Comparison of ENCODE assay signal across 29 mouse cellular contexts in genomic region chr13:3872832-3873231, GRCm38 (mm10). TPM values are rescaled to one million over a fixed set of nuclear protein-coding genes. Genes with fewer than 3 reads are reported as not detected.
DNase-seq lines count a peak whose midpoint lies in the region; ATAC-seq and TF ChIP-seq lines count a peak whose summit lies in the region.
"Had no signal": no experiment of that assay in that cellular context is flagged by ENCODE, and none has a peak within 500 bp of the region (broad histone marks: within the 10 kb centered on the region; RNA-seq: fewer than 3 reads in every experiment).

No protein-coding gene starts in this region.

- DNase-seq in heart, adult 11 months: peak; percentile 79
- no peak for DNase-seq in heart, postnatal 25 days (ENCODE audit: low spot score)
- no peak for DNase-seq in liver, postnatal 0 days
- DNase-seq: adrenal gland, adult 8-10 months; adrenal gland, postnatal 14 days; adrenal gland, postnatal 36 days; B cell, adult 2 months; cerebellum, adult 11-12 months; cerebellum, adult 2 months; cerebellum, adult 9-10 months; cerebellum, postnatal 10 days; cerebellum, postnatal 25 days had no signal

- TF ChIP-seq EP300 in liver, postnatal 0 days (IDR thresholded peaks at IDR 0.05; ENCODE audit: low read depth): no peak

- H3K4me3 ChIP-seq in liver, embryonic 12.5 days: no peak overlapping the region
- H3K4me3 ChIP-seq in liver, postnatal 0 days (ENCODE audit: low read depth, low read length): no peak overlapping the region
- no peak overlapping the region for H3K4me3 ChIP-seq in liver, embryonic 15.5 days (replicated peaks)
- H3K4me3 ChIP-seq: embryonic facial prominence, embryonic 10.5 days; embryonic facial prominence, embryonic 12.5 days; erythroblast, embryonic 14.5 days; forebrain, embryonic 10.5 days; forebrain, embryonic 12.5 days had no signal

- H3K9ac ChIP-seq in liver, embryonic 12.5 days: no peak overlapping the region
- H3K9ac ChIP-seq in liver, postnatal 0 days (replicated peaks): no peak overlapping the region
- no peak overlapping the region for H3K9ac ChIP-seq in liver, embryonic 15.5 days
- H3K9ac ChIP-seq: embryonic facial prominence, embryonic 12.5 days; forebrain, embryonic 12.5 days had no signal

- H3K4me1 ChIP-seq in liver, embryonic 12.5 days: peaks cover 67% of the 10 kb centered on the region
- H3K4me1 ChIP-seq in liver, postnatal 0 days (ENCODE audit: insufficient read depth): peaks cover 11% of the 10 kb centered on the region
- H3K4me1 ChIP-seq in liver, embryonic 15.5 days (replicated peaks): peaks cover 65% of the 10 kb centered on the region
- H3K4me1 ChIP-seq: embryonic facial prominence, embryonic 12.5 days; forebrain, embryonic 10.5 days; forebrain, embryonic 12.5 days had no signal

- H3K27ac ChIP-seq in liver, embryonic 12.5 days: no peak overlapping the region
- no peak overlapping the region for H3K27ac ChIP-seq in liver, postnatal 0 days (ENCODE audit: low read depth)
- H3K27ac ChIP-seq in liver, embryonic 15.5 days (replicated peaks): no peak overlapping the region
- H3K27ac ChIP-seq: embryonic facial prominence, embryonic 10.5 days; embryonic facial prominence, embryonic 12.5 days; forebrain, embryonic 10.5 days; forebrain, embryonic 12.5 days had no signal

- H3K27me3 ChIP-seq in liver, embryonic 12.5 days (replicated peaks): no peaks in the 10 kb centered on the region
- H3K27me3 ChIP-seq in liver, postnatal 0 days (ENCODE audit: insufficient read depth, low read length): no peaks in the 10 kb centered on the region
- no peaks in the 10 kb centered on the region for H3K27me3 ChIP-seq in liver, embryonic 15.5 days
- H3K27me3 ChIP-seq: CH12.LX; embryonic facial prominence, embryonic 12.5 days; forebrain, embryonic 12.5 days; Patski had no signal

- ATAC-seq in liver, embryonic 12.5 days: peak; percentile 58; the same call in 1 of the 2 replicates
- no peak for ATAC-seq in liver, postnatal 0 days
- ATAC-seq in liver, embryonic 15.5 days (ENCODE audit: insufficient read depth): peak; percentile 43; the same call in 1 of the 2 replicates
- no peak for ATAC-seq in erythroblast, adult 5-6 weeks (replicated peaks; ENCODE audit: low FRiP score, poor library complexity, severe bottlenecking)
- ATAC-seq: activated CD4-positive, CD25-positive, alpha-beta regulatory T cell, adult 4 months; CD4-positive, CD25-positive, alpha-beta regulatory T cell, adult 4 months; forebrain, embryonic 14.5 days; forebrain, embryonic 16.5 days; Patski had no signal

- WGBS in liver, embryonic 12.5 days (ENCODE audit: insufficient replicate concordance): 77% methylated on average over 4 of the region's 4 CpGs
- WGBS in liver, postnatal 0 days (ENCODE audit: insufficient replicate concordance): 88% methylated on average over 4 of the region's 4 CpGs
- 79% methylated on average over 4 of the region's 4 CpGs for WGBS in liver, embryonic 15.5 days (ENCODE audit: insufficient replicate concordance)

- intact Hi-C loops in heart, postnatal 25 days (cut with DNase I): no loop called here

- H3K4me2 ChIP-seq in liver, embryonic 12.5 days: 0 out of 2 replicates have a peak overlapping the region, but pooled peaks have one; percentile 2
- H3K4me2 ChIP-seq in liver, postnatal 0 days (ENCODE audit: low read depth, low read length): no peak overlapping the region
- no peak overlapping the region for H3K4me2 ChIP-seq in liver, embryonic 15.5 days
- H3K4me2 ChIP-seq: embryonic facial prominence, embryonic 12.5 days; forebrain, embryonic 12.5 days had no signal

- H3K9me3 ChIP-seq in liver, embryonic 12.5 days (replicated peaks): no peaks in the 10 kb centered on the region
- no peaks in the 10 kb centered on the region for H3K9me3 ChIP-seq in liver, postnatal 0 days (ENCODE audit: low read length)
- H3K9me3 ChIP-seq in liver, embryonic 15.5 days (replicated peaks): no peaks in the 10 kb centered on the region
- H3K9me3 ChIP-seq: embryonic facial prominence, embryonic 10.5 days; embryonic facial prominence, embryonic 12.5 days; forebrain, embryonic 10.5 days; forebrain, embryonic 12.5 days; G1E had no signal

- no peak for TF ChIP-seq CTCF in liver, postnatal 0 days (IDR thresholded peaks at IDR 0.05; ENCODE audit: low read depth)

- no peaks in the 10 kb centered on the region for H3K36me3 ChIP-seq in liver, embryonic 12.5 days
- no peaks in the 10 kb centered on the region for H3K36me3 ChIP-seq in liver, postnatal 0 days (replicated peaks; ENCODE audit: insufficient read depth, low read length)
- H3K36me3 ChIP-seq in liver, embryonic 15.5 days (replicated peaks): no peaks in the 10 kb centered on the region
- H3K36me3 ChIP-seq: embryonic facial prominence, embryonic 10.5 days; embryonic facial prominence, embryonic 12.5 days; forebrain, embryonic 10.5 days; forebrain, embryonic 12.5 days; G1E had no signal

RNA-seq across cellular contexts. Expression of gene Calm5, which starts 18.9 kb away (rescaled TPM):
- total RNA-seq in heart, postnatal 25 days (2021): not detected
- not detected in 2 replicates for polyA plus RNA-seq in liver, embryonic 12.5 days (2016; fragmentation: Nextera tagmentation; extraction: Ambion mirVana)
- polyA plus RNA-seq in liver, postnatal 0 days (2015; fragmentation: Nextera tagmentation; extraction: Ambion mirVana): not detected in 2 replicates
- polyA plus RNA-seq in liver, embryonic 15.5 days (2015; fragmentation: Nextera tagmentation; extraction: Ambion mirVana): not detected in 2 replicates
- not detected in 2 replicates for total RNA-seq in erythroblast, adult 5-6 weeks (2015; ENCODE audit: low replicate concordance)
- total RNA-seq in erythroblast, adult 5-6 weeks (2017; ENCODE audit: low replicate concordance): not detected in 2 replicates
- total RNA-seq: adrenal gland, adult 18-20 months; adrenal gland, adult 8-10 months; adrenal gland, postnatal 14 days; adrenal gland, postnatal 36 days; CH12.LX; G1E had no signal
- polyA plus RNA-seq: activated CD4-positive, CD25-positive, alpha-beta regulatory T cell, adult 4 months; CD4-positive, CD25-positive, alpha-beta regulatory T cell, adult 4 months; cerebellum, adult 2 months; cortical plate, adult 2 months; embryonic facial prominence, embryonic 10.5 days; embryonic facial prominence, embryonic 12.5 days; erythroblast, embryonic 14.5 days; forebrain, embryonic 10.5 days; forebrain, embryonic 12.5 days; forebrain, embryonic 14.5 days; forebrain, embryonic 16.5 days; G1E; Patski had no signal

RNA-seq across cellular contexts. Expression of gene Calm4, which starts 35.3 kb away (rescaled TPM):
- not detected for total RNA-seq in heart, postnatal 25 days (2021)
- not detected in 2 replicates for polyA plus RNA-seq in liver, embryonic 12.5 days (2016; fragmentation: Nextera tagmentation; extraction: Ambion mirVana)
- not detected in 2 replicates for polyA plus RNA-seq in liver, postnatal 0 days (2015; fragmentation: Nextera tagmentation; extraction: Ambion mirVana)
- 0.43 TPM in 1 of 2 replicates, not detected in the other for polyA plus RNA-seq in liver, embryonic 15.5 days (2015; fragmentation: Nextera tagmentation; extraction: Ambion mirVana)
- total RNA-seq in erythroblast, adult 5-6 weeks (2015; ENCODE audit: low replicate concordance): not detected in 2 replicates
- total RNA-seq in erythroblast, adult 5-6 weeks (2017; ENCODE audit: low replicate concordance): not detected in 2 replicates
- total RNA-seq: adrenal gland, adult 18-20 months; adrenal gland, adult 8-10 months; adrenal gland, postnatal 14 days; adrenal gland, postnatal 36 days; CH12.LX; G1E had no signal
- polyA plus RNA-seq: activated CD4-positive, CD25-positive, alpha-beta regulatory T cell, adult 4 months; CD4-positive, CD25-positive, alpha-beta regulatory T cell, adult 4 months; cerebellum, adult 2 months; cortical plate, adult 2 months; embryonic facial prominence, embryonic 10.5 days; erythroblast, embryonic 14.5 days; forebrain, embryonic 10.5 days; forebrain, embryonic 12.5 days; forebrain, embryonic 14.5 days; forebrain, embryonic 16.5 days; G1E; Patski had no signal

RNA-seq across cellular contexts. Expression of gene Net1, which starts 45.2 kb away (rescaled TPM):
- total RNA-seq in heart, postnatal 25 days (2021): 10 to 100 TPM; 19.8 to 20.0 TPM
- polyA plus RNA-seq in liver, embryonic 12.5 days (2016; fragmentation: Nextera tagmentation; extraction: Ambion mirVana): 67.4 and 73.0 TPM in 2 replicates
- polyA plus RNA-seq in liver, postnatal 0 days (2015; fragmentation: Nextera tagmentation; extraction: Ambion mirVana): 44.9 and 46.5 TPM in 2 replicates
- 51.4 and 58.3 TPM in 2 replicates for polyA plus RNA-seq in liver, embryonic 15.5 days (2015; fragmentation: Nextera tagmentation; extraction: Ambion mirVana)
- 13.4 and 17.8 TPM in 2 replicates for total RNA-seq in erythroblast, adult 5-6 weeks (2015; ENCODE audit: low replicate concordance)
- 21.0 and 42.0 TPM in 2 replicates for total RNA-seq in erythroblast, adult 5-6 weeks (2017; ENCODE audit: low replicate concordance)

RNA-seq across cellular contexts. Expression of gene Tubal3, which starts 45.2 kb away (rescaled TPM):
- not detected for total RNA-seq in heart, postnatal 25 days (2021)
- not detected in 2 replicates for polyA plus RNA-seq in liver, embryonic 12.5 days (2016; fragmentation: Nextera tagmentation; extraction: Ambion mirVana)
- 0.08 TPM in 1 of 2 replicates, not detected in the other for polyA plus RNA-seq in liver, postnatal 0 days (2015; fragmentation: Nextera tagmentation; extraction: Ambion mirVana)
- 0.06 TPM in 1 of 2 replicates, not detected in the other for polyA plus RNA-seq in liver, embryonic 15.5 days (2015; fragmentation: Nextera tagmentation; extraction: Ambion mirVana)
- not detected in 2 replicates for total RNA-seq in erythroblast, adult 5-6 weeks (2015; ENCODE audit: low replicate concordance)
- total RNA-seq in erythroblast, adult 5-6 weeks (2017; ENCODE audit: low replicate concordance): not detected in 2 replicates
- total RNA-seq: adrenal gland, adult 18-20 months; adrenal gland, adult 8-10 months; adrenal gland, postnatal 14 days; adrenal gland, postnatal 36 days had no signal
- polyA plus RNA-seq: cerebellum, adult 2 months; cortical plate, adult 2 months; embryonic facial prominence, embryonic 10.5 days; embryonic facial prominence, embryonic 12.5 days; erythroblast, embryonic 14.5 days; forebrain, embryonic 10.5 days; forebrain, embryonic 12.5 days; forebrain, embryonic 14.5 days; G1E; Patski had no signal

Comparison
In these comparisons a context has a peak if more than half of its experiments do, and no peak if none do; other contexts are left out.
1. ATAC-seq: peak in liver, embryonic 12.5 days (single experiment) and liver, embryonic 15.5 days (single experiment); none in liver, postnatal 0 days (single experiment) and erythroblast, adult 5-6 weeks (single experiment).